Mouse (Mus musculus): ENCODE measurements at regions not wholly inside any gene's neighbourhood (a gene's known extent, or its start where the extent isn't known, plus 50 kb on each side); places are given as distances from the start of the nearest gene placed in this dataset.
"Not testable (repeated sequence)": the region's sequence is repeated elsewhere in the genome, so short reads cannot be mapped to it uniquely, and the experiment has no call there.

- WGBS, result 85% methylated on average over 7 of the region's 7 CpGs
- not testable (repeated sequence) for H3K4me1 ChIP-seq
Measured at GRCm38 (mm10) chr5:40862349-40862748, 845.6 kb downstream of the Rab28 start.

More at GRCm38 (mm10) chr5:40862349-40862748, 845.6 kb downstream of the Rab28 start:
- DNase-seq (ENCODE audit: low spot score); H3K9me3 ChIP-seq (replicated peaks); H3K27me3 ChIP-seq (ENCODE audit: low read depth, poor library complexity, severe bottlenecking); H3K27ac ChIP-seq; H3K36me3 ChIP-seq; H3K4me3 ChIP-seq: not testable (repeated sequence)

Data from limb, embryonic 10.5 days (tissue).